Comparison of ENCODE assay signal across 12 mouse cellular contexts in the genomic region with DNA sequence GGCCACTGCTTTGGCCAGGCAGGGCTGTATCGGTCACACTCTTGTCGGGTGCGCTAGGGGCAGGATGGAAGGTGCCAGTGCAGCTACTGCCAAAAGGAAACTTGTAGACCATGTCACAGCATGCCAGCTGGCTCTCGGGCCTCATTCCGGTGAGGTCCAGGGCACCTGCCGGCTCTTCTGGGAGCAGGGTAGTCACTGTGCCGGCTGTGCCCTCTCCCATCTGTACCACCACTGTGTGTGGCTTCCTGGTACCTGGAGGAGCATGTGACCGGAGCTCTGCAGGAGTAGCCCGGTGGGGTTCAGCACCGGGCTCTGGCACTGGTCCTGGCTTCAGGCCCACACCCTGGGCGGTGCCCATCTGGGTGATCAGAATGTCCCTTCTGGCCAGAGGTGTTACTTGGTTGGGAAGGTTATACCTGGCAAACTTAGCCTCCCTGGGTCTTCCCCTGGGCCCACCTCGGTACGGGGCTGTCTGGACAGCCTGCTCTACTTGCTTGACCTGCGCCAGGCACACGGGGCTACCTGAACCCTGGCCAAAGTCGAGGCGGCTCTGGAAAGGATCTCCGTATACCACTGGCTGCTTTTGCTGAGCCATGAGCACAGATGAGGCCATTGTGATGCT. TPM values are rescaled to one million over a fixed set of nuclear protein-coding genes. Genes with fewer than 3 reads are reported as not detected.
DNase-seq lines count a peak whose midpoint lies in the region.
"Had no signal": no experiment of that assay in that cellular context is flagged by ENCODE, and none has a peak within 500 bp of the region (broad histone marks: within the 10 kb centered on the region; RNA-seq: fewer than 3 reads in every experiment).

No protein-coding gene starts in this region.

- peak; percentile 81 for DNase-seq in gastrocnemius, adult 18-20 months (ENCODE audit: low spot score)
- no peak for DNase-seq in gastrocnemius, postnatal 4 days (ENCODE audit: low spot score in 2 of 2)
- DNase-seq in urinary bladder, postnatal 14 days (ENCODE audit: low spot score), result peak; percentile 38
- no peak for DNase-seq in urinary bladder, adult 2 months (ENCODE audit: low spot score)
- DNase-seq in gastrocnemius, postnatal 14 days, result peak; percentile 77
- no peak for DNase-seq in left cerebral cortex, postnatal 36 days (ENCODE audit: low spot score in 2 of 2)
- DNase-seq in frontal cortex, adult 2 months (ENCODE audit: extremely low spot score in 1 of 2, low spot score in 1 of 2), result no peak
- DNase-seq: kidney, adult 8-10 months; lung, postnatal 10 days; retina, postnatal 1 day had no signal

- intact Hi-C loops in gastrocnemius, postnatal 14 days (cut with DNase I; ENCODE audit: low total_unique reads), result no loop called here
- intact Hi-C loops in left cerebral cortex, postnatal 36 days (cut with DNase I), result no loop called here

RNA-seq across cellular contexts. Expression of a gene that starts 18.4 kb away (rescaled TPM):
- 10 to 100 TPM; 25.7 to 27.8 TPM for total RNA-seq in gastrocnemius, adult 18-20 months (2021)
- total RNA-seq in gastrocnemius, postnatal 4 days (2021), result 10 to 100 TPM; 47.7 to 51.5 TPM
- 58.4 and 64.1 TPM in 2 replicates for polyA plus RNA-seq in urinary bladder, adult 2 months (2012; rRNA removed)
- 10 to 100 TPM; 37.9 to 38.3 TPM for total RNA-seq in gastrocnemius, postnatal 14 days (2021)
- total RNA-seq in left cerebral cortex, postnatal 36 days (2021), result 10 to 100 TPM; 23.9 to 39.4 TPM
- polyA plus RNA-seq in frontal cortex, adult 2 months (2012; rRNA removed), result 32.7 and 32.9 TPM in 2 replicates

RNA-seq across cellular contexts. Expression of a gene that starts 29.7 kb away (rescaled TPM):
- total RNA-seq in gastrocnemius, adult 18-20 months (2021), result 100 to 1,000 TPM; 134 to 139 TPM
- total RNA-seq in gastrocnemius, postnatal 4 days (2021), result 10 to 100 TPM; 83.8 to 94.8 TPM
- polyA plus RNA-seq in urinary bladder, adult 2 months (2012; rRNA removed), result 54.6 and 60.6 TPM in 2 replicates
- total RNA-seq in gastrocnemius, postnatal 14 days (2021), result 100 to 1,000 TPM; 154 to 161 TPM
- 100 to 1,000 TPM in 1 of 2 experiments, 10 to 100 TPM in 1; 77.6 to 107 TPM for total RNA-seq in left cerebral cortex, postnatal 36 days (2021)
- polyA plus RNA-seq in frontal cortex, adult 2 months (2012; rRNA removed), result 87.8 and 92.0 TPM in 2 replicates

RNA-seq across cellular contexts. Expression of a gene that starts 32.6 kb away (rescaled TPM):
- not detected for total RNA-seq in gastrocnemius, adult 18-20 months (2021)
- total RNA-seq in gastrocnemius, postnatal 4 days (2021), result under 1 TPM in 1 of 2 experiments, not detected in 1; 0.36 TPM
- polyA plus RNA-seq in urinary bladder, adult 2 months (2012; rRNA removed), result 5.6 and 6.2 TPM in 2 replicates
- total RNA-seq in gastrocnemius, postnatal 14 days (2021), result not detected
- not detected for total RNA-seq in left cerebral cortex, postnatal 36 days (2021)
- polyA plus RNA-seq in frontal cortex, adult 2 months (2012; rRNA removed), result 0.04 and 0.19 TPM in 2 replicates
- total RNA-seq: neutrophil, adult 5-6 weeks had no signal
- polyA plus RNA-seq: hindbrain, embryonic 16.5 days had no signal

RNA-seq across cellular contexts. Expression of a gene that starts 59.9 kb away (rescaled TPM):
- 1 to 10 TPM; 1.8 to 2.0 TPM for total RNA-seq in gastrocnemius, adult 18-20 months (2021)
- total RNA-seq in gastrocnemius, postnatal 4 days (2021), result 1 to 10 TPM; 3.2 to 3.4 TPM
- polyA plus RNA-seq in urinary bladder, adult 2 months (2012; rRNA removed), result 2.3 and 2.6 TPM in 2 replicates
- 1 to 10 TPM; 1.0 to 2.4 TPM for total RNA-seq in gastrocnemius, postnatal 14 days (2021)
- total RNA-seq in left cerebral cortex, postnatal 36 days (2021), result 1 to 10 TPM; 1.7 to 1.8 TPM
- 1.4 and 1.6 TPM in 2 replicates for polyA plus RNA-seq in frontal cortex, adult 2 months (2012; rRNA removed)

Comparison
In these comparisons a context has a peak if more than half of its experiments do, and no peak if none do; other contexts are left out.
1. DNase-seq: peak in gastrocnemius, adult 18-20 months (single experiment), urinary bladder, postnatal 14 days (single experiment) and gastrocnemius, postnatal 14 days (single experiment); none in gastrocnemius, postnatal 4 days (0 of 2), urinary bladder, adult 2 months (single experiment), left cerebral cortex, postnatal 36 days (0 of 2) and frontal cortex, adult 2 months (0 of 2).